Comparison of ENCODE assay signal across 13 mouse cellular contexts in the genomic region with DNA sequence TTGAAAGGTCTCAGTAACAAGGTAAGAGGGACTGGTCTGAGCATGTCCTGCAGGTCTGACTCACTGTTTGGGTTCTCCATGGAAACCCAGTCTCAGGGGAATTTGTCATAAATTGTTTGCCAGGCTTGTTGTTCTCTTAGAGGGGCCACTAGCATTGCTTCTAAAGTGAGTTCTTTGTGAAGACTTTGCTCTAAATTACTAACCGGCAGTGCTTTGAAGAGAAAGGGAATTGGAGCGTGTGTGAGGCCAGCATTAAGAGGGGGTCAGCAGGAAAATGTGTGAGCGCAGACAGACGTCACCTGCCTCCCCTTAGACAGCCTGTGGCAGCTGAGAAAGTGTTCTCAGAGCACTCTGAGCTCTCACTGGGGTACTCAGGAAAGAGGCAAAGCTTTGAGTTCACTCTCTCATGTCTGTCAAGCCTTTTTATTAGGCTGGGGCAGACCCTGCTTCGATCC.
DNase-seq lines count a peak whose midpoint lies in the region; ATAC-seq lines count a peak whose summit lies in the region.
"Had no signal": no experiment of that assay in that cellular context is flagged by ENCODE, and none has a peak within 500 bp of the region (broad histone marks: within the 10 kb centered on the region; RNA-seq: fewer than 3 reads in every experiment).

No protein-coding gene starts in this region.

- no peak overlapping the region for H3K4me3 ChIP-seq in forebrain, embryonic 12.5 days (replicated peaks)
- no peak overlapping the region for H3K4me3 ChIP-seq in limb, embryonic 13.5 days

- peak overlapping the region; percentile 75 for H3K27ac ChIP-seq in forebrain, embryonic 12.5 days
- peak overlapping the region; percentile 69; the same call in 1 of the 2 replicates for H3K27ac ChIP-seq in limb, embryonic 13.5 days

- H3K4me1 ChIP-seq in forebrain, embryonic 12.5 days = peaks cover 27% of the 10 kb centered on the region
- H3K4me1 ChIP-seq in limb, embryonic 13.5 days = peaks cover 30% of the 10 kb centered on the region

- H3K27me3 ChIP-seq in forebrain, embryonic 12.5 days = no peaks in the 10 kb centered on the region
- H3K27me3 ChIP-seq in limb, embryonic 13.5 days = no peaks in the 10 kb centered on the region

- H3K36me3 ChIP-seq in forebrain, embryonic 12.5 days (replicated peaks) = no peaks in the 10 kb centered on the region
- H3K36me3 ChIP-seq in limb, embryonic 13.5 days = no peaks in the 10 kb centered on the region

- no peaks in the 10 kb centered on the region for H3K9me3 ChIP-seq in forebrain, embryonic 12.5 days
- no peaks in the 10 kb centered on the region; the same call in 1 of the 2 replicates for H3K9me3 ChIP-seq in limb, embryonic 13.5 days

- H3K9ac ChIP-seq in forebrain, embryonic 12.5 days = no peak overlapping the region
- H3K9ac ChIP-seq in limb, embryonic 13.5 days = 0 out of 2 replicates have a peak overlapping the region, but pooled peaks have one; percentile 13

- 2% methylated on average over 5 of the region's 5 CpGs for WGBS in forebrain, embryonic 12.5 days
- WGBS in limb, embryonic 13.5 days = 7% methylated on average over 5 of the region's 5 CpGs

- H3K4me2 ChIP-seq in forebrain, embryonic 12.5 days = 0 out of 2 replicates have a peak overlapping the region, but pooled peaks have one; percentile 4
- H3K4me2 ChIP-seq in limb, embryonic 13.5 days (replicated peaks) = peak overlapping the region; percentile 21; the same call in 1 of the 2 replicates

- peak; percentile 81 for ATAC-seq in forebrain, embryonic 12.5 days (ENCODE audit: low FRiP score)
- peak; percentile 61 for ATAC-seq in limb, embryonic 13.5 days (ENCODE audit: low FRiP score, low read depth)

- DNase-seq in 3T3-L1 (ENCODE audit: low read depth, low spot score) = peak; percentile 2
- DNase-seq in Muller cell, postnatal 12 days (ENCODE audit: inconsistent ontology term) = peak; percentile 73
- DNase-seq in kidney, postnatal 25 days = no peak
- DNase-seq in thymus, postnatal 36 days = no peak
- no peak for DNase-seq in layer of hippocampus, adult 11-12 months (ENCODE audit: low spot score)
- DNase-seq in layer of hippocampus, postnatal 25 days (ENCODE audit: extremely low spot score in 1 of 2, low spot score in 1 of 2) = no peak
- DNase-seq: adrenal gland, postnatal 10 days; cerebellum, adult 18-20 months; liver; lung, postnatal 36 days; thymus, postnatal 4 days had no signal

Comparison
In these comparisons a context has a peak if more than half of its experiments do, and no peak if none do; other contexts are left out.
1. DNase-seq: peak in 3T3-L1 (single experiment) and Muller cell, postnatal 12 days (single experiment); none in kidney, postnatal 25 days (0 of 2), thymus, postnatal 36 days (0 of 2), layer of hippocampus, adult 11-12 months (single experiment) and layer of hippocampus, postnatal 25 days (0 of 2).